Mouse (Mus musculus) heart, postnatal 0 days (tissue): Measurements from ENCODE around the gene Lgals1.

Source experiments
- CTCF ChIP-seq: IDR thresholded peaks from 2 replicates; pipeline ENCODE4 v1.5.1; 2016; ENCODE audit warnings: antibody characterized with exemption, control low read depth, low read depth
- EP300 ChIP-seq: IDR thresholded peaks from 2 replicates; pipeline ENCODE4 v1.6.1; 2016; ENCODE audit warnings: antibody characterized with exemption, low read depth

- no peak for TF ChIP-seq EP300
- no peak for TF ChIP-seq CTCF
These were observed 21.1 kb downstream of the Lgals1 start, which contains the start of gene Triobp for GRCm38 (mm10) chr15:78947657-78948056.
